Mouse (Mus musculus): ENCODE data around the gene Rnf133. TPM values are rescaled to one million over a fixed set of nuclear protein-coding genes. Genes with fewer than 3 reads are reported as not detected.

Rnf133 gene
- polyA plus RNA-seq, 1 experiment from 2014 or later, result not detected

Other genes starting within 250 kb of the Rnf133 start
- gene Rnf148, start 4.8 kb upstream of the Rnf133 start, polyA plus RNA-seq (2014; fragmentation: Nextera tagmentation; extraction: Ambion mirVana), result not detected in 2 replicates
- 7.2 TPM in 2 replicates for gene Cadps2, start 189.1 kb upstream of the Rnf133 start, polyA plus RNA-seq (2014; fragmentation: Nextera tagmentation; extraction: Ambion mirVana)

Measured in embryonic facial prominence, embryonic 14.5 days (tissue).